Comparison of ENCODE assay signal across 22 mouse cellular contexts in the genomic region with DNA sequence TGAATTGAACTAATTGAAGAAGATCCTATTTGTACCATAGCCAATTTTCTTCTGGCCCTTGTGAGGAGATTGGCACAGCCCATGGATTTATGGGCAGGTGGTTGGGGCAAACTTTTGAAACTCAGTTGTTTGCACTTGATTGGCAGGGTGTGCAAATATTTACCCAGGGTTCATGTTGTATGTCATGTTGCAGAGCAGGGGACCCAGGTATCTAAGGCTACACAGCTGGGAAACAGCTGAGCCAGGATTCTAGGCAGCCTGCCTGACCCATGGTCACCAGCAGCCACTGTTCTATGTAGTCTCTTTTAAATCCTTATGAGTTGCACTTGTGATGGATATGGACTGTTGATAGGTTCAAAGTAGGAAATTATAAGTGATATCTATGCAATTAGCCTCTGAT.
"Had no signal": no experiment of that assay in that cellular context is flagged by ENCODE, and none has a peak within 500 bp of the region (broad histone marks: within the 10 kb centered on the region; RNA-seq: fewer than 3 reads in every experiment).

No protein-coding gene starts in this region.

- ATAC-seq: lung, postnatal 0 days; midbrain, embryonic 13.5 days; midbrain, embryonic 16.5 days had no signal

- H3K36me3 ChIP-seq: kidney, embryonic 15.5 days; midbrain, embryonic 10.5 days; midbrain, embryonic 13.5 days; neural tube, embryonic 12.5 days; neural tube, embryonic 15.5 days had no signal

- H3K27ac ChIP-seq: kidney, embryonic 15.5 days; left cerebral cortex, adult 2 months; liver, embryonic 14.5 days; midbrain, embryonic 10.5 days; midbrain, embryonic 13.5 days; neural tube, embryonic 12.5 days; neural tube, embryonic 15.5 days had no signal

- DNase-seq: kidney, adult 11 months; kidney, adult 8-10 months; kidney, postnatal 10 days; kidney, postnatal 36 days; layer of hippocampus, postnatal 36 days; lung, adult 2 months; lung, postnatal 36 days; retina, postnatal 1 day; right cerebral cortex, postnatal 25 days; spleen, adult 18-20 months; thymus, adult 18-20 months; thymus, postnatal 36 days had no signal

- H3K4me2 ChIP-seq: kidney, embryonic 15.5 days; midbrain, embryonic 13.5 days; neural tube, embryonic 12.5 days; neural tube, embryonic 15.5 days had no signal

- H3K4me3 ChIP-seq: kidney, embryonic 15.5 days; left cerebral cortex, adult 2 months; megakaryocyte, embryonic 14.5 days; midbrain, embryonic 10.5 days; midbrain, embryonic 13.5 days; neural tube, embryonic 12.5 days; neural tube, embryonic 15.5 days had no signal

- H3K9me3 ChIP-seq: kidney, embryonic 15.5 days; megakaryocyte, embryonic 14.5 days; midbrain, embryonic 10.5 days; midbrain, embryonic 13.5 days; neural tube, embryonic 12.5 days; neural tube, embryonic 15.5 days had no signal

- H3K9ac ChIP-seq: kidney, embryonic 15.5 days; liver, embryonic 14.5 days; midbrain, embryonic 13.5 days; neural tube, embryonic 12.5 days; neural tube, embryonic 15.5 days had no signal

- H3K4me1 ChIP-seq: megakaryocyte, embryonic 14.5 days; midbrain, embryonic 10.5 days; midbrain, embryonic 13.5 days; neural tube, embryonic 12.5 days; neural tube, embryonic 15.5 days had no signal

- H3K27me3 ChIP-seq: kidney, embryonic 15.5 days; megakaryocyte, embryonic 14.5 days; midbrain, embryonic 13.5 days; neural tube, embryonic 12.5 days; neural tube, embryonic 15.5 days had no signal
